Mouse (Mus musculus): ENCODE results near the gene Olfr1286.

DNA sequence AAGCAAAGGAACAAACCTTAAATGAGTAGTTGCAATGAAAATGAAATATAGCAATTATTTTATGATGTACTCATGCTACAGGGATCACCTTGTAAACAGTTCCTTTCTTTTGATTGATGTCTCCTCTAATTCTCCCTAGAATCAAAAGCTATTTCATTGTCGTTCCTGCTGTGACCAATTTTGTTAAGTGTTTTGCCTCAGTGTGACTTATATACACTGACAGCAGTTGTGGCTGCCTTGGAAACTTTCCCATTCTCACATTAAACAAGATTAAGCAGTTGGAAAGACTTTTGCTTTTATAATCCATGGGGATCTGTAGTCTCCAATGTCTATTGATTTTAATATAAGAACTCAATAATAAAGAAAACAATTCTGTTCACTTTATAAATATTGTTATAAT, at the start of gene Olfr1286:
- TF ChIP-seq POLR2A (IDR thresholded peaks at IDR 0.05; ENCODE audit: extremely low read depth, insufficient read depth, low read length) (no peak), CTCF (IDR thresholded peaks at IDR 0.05; ENCODE audit: low read depth, low read length) (no peak)

Measured in liver, adult 2 months (tissue).